Mouse (Mus musculus) forebrain, embryonic 16.5 days (tissue): ENCODE measurements around the gene Clcn1. TPM values are rescaled to one million over a fixed set of nuclear protein-coding genes. Genes with fewer than 3 reads are reported as not detected.

ENCODE experiments used
- ATAC-seq: fragments of 200-750 bp; cut with Nextera tagmentation; 2 replicates; pipeline ENCODE4 v1.8.0; 2017; ENCODE audit warnings: mild to moderate bottlenecking, moderate library complexity
- H3K27ac ChIP-seq: fragments of 300-500 bp; sonication (generic); 2 replicates; pipeline ENCODE4 v1.5.1; 2014; ENCODE audit warnings: low read length, control low read depth
- H3K27me3 ChIP-seq: fragments of 300-500 bp; sonication (generic); replicated peaks from 2 replicates; pipeline ENCODE4 v1.6.1; 2014; ENCODE audit warnings: low read length; ENCODE audit not compliant: control insufficient read depth, insufficient read depth
- H3K36me3 ChIP-seq: fragments of 300-500 bp; sonication (generic); 2 replicates; pipeline ENCODE4 v1.6.1; 2014; ENCODE audit not compliant: control insufficient read depth, insufficient read depth
- H3K4me1 ChIP-seq: fragments of 300-500 bp; sonication (generic); replicated peaks from 2 replicates; pipeline ENCODE4 v1.6.1; 2014; ENCODE audit warnings: low read length; ENCODE audit not compliant: control insufficient read depth, insufficient read depth
- H3K4me2 ChIP-seq: fragments of 300-500 bp; sonication (generic); 2 replicates; pipeline ENCODE4 v1.6.1; 2014; ENCODE audit warnings: mild to moderate bottlenecking, low read length, control low read depth
- H3K4me3 ChIP-seq: fragments of 300-500 bp; sonication (generic); replicated peaks from 2 replicates; pipeline ENCODE4 v1.5.1; 2014; ENCODE audit warnings: mild to moderate bottlenecking, low read length, control low read depth
- H3K9ac ChIP-seq: fragments of 300-500 bp; sonication (generic); replicated peaks from 2 replicates; pipeline ENCODE4 v1.6.1; 2014; ENCODE audit warnings: low read depth, low read length, control low read depth
- H3K9me3 ChIP-seq: fragments of 300-500 bp; sonication (generic); 2 replicates; pipeline ENCODE4 v1.6.1; 2016; ENCODE audit warnings: low read length; ENCODE audit not compliant: control insufficient read depth
- WGBS: fragments of 180-500 bp; shearing (Covaris S2); extraction: QIAGEN DNeasy Blood & Tissue Kit; methylation state at CpG from one replicate; pipeline ENCODE4 v1.1.7; 2014; 5-methylcytosine and 5-hydroxymethylcytosine counted together
- polyA plus RNA-seq: library from polyadenylated mRNA; unstranded; fragments of >200 nt; fragmentation: Nextera tagmentation; extraction: Ambion mirVana; gene quantifications from 2 replicates; pipeline ENCODE4 v1.2.1, GENCODE M21; 2015

Gene Clcn1
- polyA plus RNA-seq, 1 experiment from 2014 or later: 2.0 TPM

DNA sequence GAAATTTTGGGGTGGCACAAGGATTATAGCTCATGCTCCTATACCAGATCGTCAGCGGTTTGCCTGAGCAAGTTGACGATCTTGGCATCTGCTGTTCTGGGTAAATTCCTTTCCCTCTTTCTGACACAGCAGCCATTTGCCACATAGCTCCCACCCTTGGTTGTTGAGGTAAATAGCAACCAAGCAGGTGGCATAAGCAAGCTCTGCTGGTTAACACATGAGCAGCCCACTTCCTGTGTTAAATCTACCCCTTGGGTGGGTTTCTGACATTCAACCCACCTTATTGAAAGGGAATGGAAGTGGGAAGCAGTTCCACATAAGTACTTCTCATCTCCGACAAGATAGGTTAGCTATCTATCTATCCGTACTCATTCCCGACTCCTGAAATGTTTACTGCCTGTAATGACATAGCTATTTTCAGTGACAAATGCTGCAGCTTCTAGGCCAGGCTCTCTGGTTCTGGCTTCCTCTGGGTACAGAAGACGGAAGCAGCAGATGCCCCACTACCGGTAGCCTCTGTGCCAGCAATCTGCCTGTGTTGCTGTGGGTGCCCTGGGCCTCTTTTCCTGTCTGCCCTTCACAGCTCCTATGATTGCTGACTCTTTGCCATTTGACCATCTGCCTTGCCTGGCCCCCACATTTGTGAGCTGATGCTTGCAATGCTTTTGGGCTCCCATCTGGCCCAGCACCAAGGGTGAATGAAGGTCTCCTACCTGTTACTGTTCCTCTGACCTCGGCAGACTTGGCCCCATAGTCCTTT, 57.1 kb downstream of the Clcn1 start:
- Histone ChIP-seq H3K4me2 (no peak overlapping the region), H3K27ac (no peak overlapping the region), H3K9me3 (no peaks in the 10 kb centered on the region), H3K4me3 (no peak overlapping the region), H3K27me3 (no peaks in the 10 kb centered on the region), H3K36me3 (no peaks in the 10 kb centered on the region), H3K9ac (no peak overlapping the region), H3K4me1 (peaks cover under 1% of the 10 kb centered on the region)
- WGBS: 81% methylated on average over 9 of the region's 9 CpGs
- no peak for ATAC-seq

DNA sequence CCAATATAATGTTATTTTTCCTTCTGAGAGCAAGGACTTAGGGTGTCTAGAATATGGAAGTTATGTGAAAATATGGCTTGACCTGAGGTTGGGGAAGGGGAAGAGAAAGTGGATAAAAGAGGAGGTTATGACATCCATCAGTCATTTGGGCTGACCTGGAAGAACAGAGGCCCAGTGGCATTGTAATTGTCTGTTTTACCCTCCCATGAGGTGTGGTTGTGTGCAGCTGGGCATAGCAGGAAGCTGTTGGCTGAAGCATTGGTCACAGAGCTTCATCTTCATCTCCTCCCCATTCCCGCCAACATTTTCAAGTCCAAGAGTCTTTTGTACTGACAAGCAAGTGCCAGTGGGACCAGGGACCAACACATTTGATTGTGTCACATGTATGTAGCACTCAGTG, 57.8 kb downstream of the Clcn1 start:
- Histone ChIP-seq H3K36me3 (no peaks in the 10 kb centered on the region), H3K27me3 (no peaks in the 10 kb centered on the region), H3K27ac (no peak overlapping the region), H3K4me2 (no peak overlapping the region), H3K9me3 (no peaks in the 10 kb centered on the region), H3K4me3 (no peak overlapping the region), H3K9ac (no peak overlapping the region), H3K4me1 (peaks cover 7% of the 10 kb centered on the region)
- WGBS: 89% methylated on average over 1 of the region's 1 CpGs
- ATAC-seq: no peak

DNA sequence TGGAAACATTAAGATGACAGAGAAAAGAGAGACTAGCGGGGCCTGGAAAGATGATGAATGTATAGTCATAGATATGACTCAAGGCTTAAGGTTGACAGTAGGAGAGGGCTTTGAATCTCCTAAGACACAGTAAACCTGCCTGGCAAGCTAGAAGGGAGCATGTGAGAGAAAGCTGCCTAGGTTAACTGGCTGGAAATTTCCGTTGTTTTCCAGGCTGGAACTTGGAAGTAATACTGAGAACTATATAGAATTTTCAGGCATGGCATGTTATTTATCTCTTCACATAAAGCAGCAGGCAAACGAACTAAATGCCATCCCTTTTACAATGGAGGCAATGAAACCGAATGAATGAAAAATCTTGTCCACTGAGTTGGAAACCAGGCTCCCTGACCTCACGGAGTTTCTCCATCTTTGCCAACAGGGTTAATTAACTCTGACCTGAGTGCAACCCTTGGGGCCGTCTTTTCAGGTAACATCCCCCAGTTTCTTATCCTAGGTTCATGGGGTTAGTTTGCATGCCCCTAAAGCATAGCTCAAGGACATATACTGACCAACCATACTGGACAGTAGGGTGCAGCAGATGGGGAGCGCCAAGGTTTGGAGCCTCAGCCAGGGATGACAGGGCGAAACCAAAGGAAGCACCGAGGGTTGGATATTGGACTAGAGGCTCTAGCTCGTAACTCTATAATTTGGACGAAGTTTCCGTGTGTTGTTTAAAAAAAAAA, 62.0 kb downstream of the Clcn1 start:
- 29% methylated on average over 12 of the region's 12 CpGs for WGBS
- ATAC-seq: no peak
- Histone ChIP-seq H3K27me3 (no peaks in the 10 kb centered on the region), H3K4me1 (peaks cover 19% of the 10 kb centered on the region), H3K9ac (no peak overlapping the region; the same call in 1 of the 2 replicates), H3K9me3 (no peaks in the 10 kb centered on the region), H3K36me3 (no peaks in the 10 kb centered on the region), H3K4me2 (peak overlapping the region; percentile 92), H3K27ac (no peak overlapping the region), H3K4me3 (peak overlapping the region; percentile 83)

DNA sequence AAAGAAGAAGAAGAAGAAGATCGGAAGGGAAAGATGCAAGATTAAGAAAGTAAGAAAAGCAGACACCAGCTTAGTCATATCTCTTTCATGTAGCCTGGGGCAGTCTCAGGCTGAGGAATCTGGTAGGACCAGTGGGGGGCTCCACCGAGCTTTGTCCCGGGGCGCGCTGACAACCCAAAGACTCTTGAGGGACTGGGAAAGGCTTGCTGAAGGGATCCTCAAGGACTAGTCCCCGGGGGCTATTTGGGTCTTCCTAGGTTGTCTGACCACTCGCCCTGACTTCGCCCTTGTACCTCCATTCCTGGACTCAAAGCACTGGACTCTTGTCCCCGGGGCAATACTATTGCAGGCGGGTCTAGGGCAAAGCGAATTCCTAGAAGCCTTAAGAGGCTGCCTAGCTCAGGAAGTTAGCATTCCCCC, 62.5 kb downstream of the Clcn1 start:
- H3K4me1 ChIP-seq: peaks cover 20% of the 10 kb centered on the region
- H3K4me3 ChIP-seq: peak overlapping the region; percentile 83
- no peaks in the 10 kb centered on the region for H3K9me3 ChIP-seq
- under 1% methylated on average over 11 of the region's 11 CpGs for WGBS
- H3K9ac ChIP-seq: peak overlapping the region; percentile 78
- peak overlapping the region; percentile 92 for H3K4me2 ChIP-seq
- no peaks in the 10 kb centered on the region for H3K36me3 ChIP-seq
- peak; percentile 51 for ATAC-seq
- H3K27me3 ChIP-seq: no peaks in the 10 kb centered on the region
- peak overlapping the region; percentile 75; the same call in 1 of the 2 replicates for H3K27ac ChIP-seq

DNA sequence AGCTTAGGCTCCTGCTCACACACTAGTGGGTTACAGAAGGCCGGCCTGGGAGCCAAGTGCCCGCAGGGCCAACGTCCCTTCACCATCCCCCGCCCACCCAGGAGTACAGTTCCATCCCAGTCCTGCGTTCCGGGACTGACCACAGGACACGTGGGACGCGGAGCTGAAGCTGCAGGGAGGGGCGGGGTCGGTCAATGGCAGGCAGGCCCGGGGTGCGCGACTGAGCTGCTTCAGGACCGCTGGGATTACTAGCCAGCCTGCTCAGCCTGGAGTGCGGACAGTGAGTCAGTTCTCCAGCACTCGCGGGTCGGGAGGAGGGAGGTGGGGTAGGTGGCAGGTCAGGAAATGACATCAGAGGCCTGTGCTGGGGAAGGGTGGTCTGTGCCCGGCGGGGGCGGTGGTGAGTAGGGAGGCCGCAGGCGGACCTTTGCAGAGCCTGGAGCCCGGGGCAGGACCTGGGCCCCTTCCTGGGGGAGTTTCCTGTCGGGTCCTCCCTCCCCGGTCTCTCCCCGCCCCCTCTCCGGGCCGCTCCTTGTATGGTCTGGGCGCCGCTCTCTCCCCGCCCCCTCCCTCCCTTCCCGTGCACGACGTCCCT, 63.0 kb downstream of the Clcn1 start, which contains the start of gene Zyx:
Gene Zyx (plus strand): TSS at position 205 of the 595 bp plus-strand sequence.
- Histone ChIP-seq H3K27me3 (no peaks in the 10 kb centered on the region), H3K9ac (peak within 1 kb of the TSS; percentile 78), H3K4me1 (peaks cover 25% of the 10 kb centered on the region), H3K9me3 (no peaks in the 10 kb centered on the region), H3K4me3 (peak within 1 kb of the TSS; percentile 83), H3K36me3 (no peaks in the 10 kb centered on the region), H3K4me2 (peak within 1 kb of the TSS; percentile 92), H3K27ac (peak within 1 kb of the TSS; percentile 75)
- under 1% methylated on average over 29 of the region's 36 CpGs for WGBS
- ATAC-seq: peak; percentile 90

DNA sequence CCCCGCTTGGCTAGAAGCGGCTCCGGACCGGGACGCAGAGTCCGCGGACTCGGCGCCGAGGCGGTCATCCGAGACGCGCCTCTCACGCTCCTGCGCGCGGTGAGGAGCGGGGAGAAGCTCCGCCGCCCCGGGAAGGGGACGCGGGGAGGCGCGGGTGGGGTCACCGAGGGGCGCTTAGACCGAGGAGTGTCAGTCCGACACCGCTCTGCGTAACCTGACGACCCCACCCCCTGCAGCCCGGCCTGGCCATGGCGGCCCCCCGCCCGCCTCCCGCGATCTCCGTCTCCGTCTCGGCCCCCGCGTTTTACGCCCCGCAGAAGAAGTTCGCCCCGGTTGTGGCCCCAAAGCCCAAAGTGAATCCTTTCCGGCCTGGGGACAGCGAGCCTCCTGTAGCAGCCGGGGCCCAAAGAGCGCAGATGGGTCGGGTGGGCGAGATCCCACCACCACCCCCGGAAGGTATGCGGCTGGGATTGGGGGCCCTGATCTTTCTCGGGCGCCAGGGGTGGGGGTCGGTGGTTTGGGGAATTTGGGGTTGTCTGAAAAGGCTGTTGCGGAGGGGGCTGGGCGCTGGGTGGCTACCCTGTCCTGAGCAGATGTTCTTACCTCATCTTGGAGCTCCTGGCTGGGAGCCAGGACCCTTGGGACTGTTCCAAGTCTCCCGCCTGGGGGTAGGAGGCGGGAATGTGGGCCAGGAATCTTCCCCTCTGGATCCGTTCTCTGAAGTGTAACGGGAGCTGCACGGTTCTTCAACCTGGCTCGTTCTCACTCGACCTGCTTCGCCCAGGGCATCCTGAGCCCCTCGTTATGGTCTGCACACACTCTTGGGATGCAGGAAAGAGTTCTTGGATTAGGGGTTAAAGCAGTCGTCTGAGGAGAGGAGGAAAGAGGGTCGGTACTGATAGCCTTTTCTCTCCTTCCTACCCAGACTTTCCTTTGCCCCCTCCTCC, 63.8 kb downstream of the Clcn1 start:
- peak overlapping the region; percentile 75 for H3K27ac ChIP-seq
- H3K4me3 ChIP-seq: peak overlapping the region; percentile 83
- 0% methylated on average over 61 of the region's 72 CpGs for WGBS
- H3K9ac ChIP-seq: peak overlapping the region; percentile 78
- no peaks in the 10 kb centered on the region for H3K27me3 ChIP-seq
- no peaks in the 10 kb centered on the region for H3K36me3 ChIP-seq
- H3K4me1 ChIP-seq: peaks cover 25% of the 10 kb centered on the region
- H3K9me3 ChIP-seq: no peaks in the 10 kb centered on the region
- peak; percentile 37 for ATAC-seq
- peak overlapping the region; percentile 92 for H3K4me2 ChIP-seq

DNA sequence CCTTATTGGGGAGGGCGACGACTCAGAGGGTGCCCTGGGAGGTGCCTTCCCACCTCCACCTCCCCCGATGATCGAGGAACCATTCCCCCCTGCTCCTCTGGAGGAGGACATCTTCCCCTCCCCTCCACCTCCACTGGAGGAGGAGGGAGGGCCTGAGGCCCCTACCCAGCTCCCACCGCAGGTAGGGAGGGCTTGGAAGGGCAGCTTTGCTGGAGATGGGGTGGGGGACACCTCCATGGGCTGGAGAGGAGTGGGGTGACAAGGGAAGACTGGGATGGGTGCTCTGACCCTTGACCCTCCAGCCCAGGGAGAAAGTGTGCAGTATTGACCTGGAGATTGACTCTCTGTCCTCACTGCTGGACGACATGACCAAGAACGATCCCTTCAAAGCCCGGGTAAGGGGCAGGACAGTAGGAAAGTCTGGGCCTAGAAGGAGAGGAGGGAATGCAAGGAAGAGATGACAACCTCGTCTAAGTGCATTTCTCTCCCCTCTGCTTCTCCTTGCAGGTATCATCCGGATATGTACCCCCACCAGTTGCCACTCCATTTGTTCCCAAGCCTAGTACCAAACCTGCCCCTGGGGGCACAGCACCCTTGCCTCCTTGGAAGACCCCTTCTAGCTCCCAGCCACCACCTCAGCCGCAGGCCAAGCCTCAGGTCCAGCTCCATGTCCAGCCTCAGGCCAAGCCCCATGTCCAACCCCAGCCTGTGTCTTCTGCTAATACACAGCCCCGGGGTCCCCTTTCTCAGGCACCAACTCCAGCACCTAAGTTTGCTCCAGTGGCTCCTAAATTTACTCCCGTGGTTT, 64.7 kb downstream of the Clcn1 start:
- peak overlapping the region; percentile 83 for H3K4me3 ChIP-seq
- peaks cover 25% of the 10 kb centered on the region for H3K4me1 ChIP-seq
- H3K36me3 ChIP-seq: peaks cover 4% of the 10 kb centered on the region; the same call in 1 of the 2 replicates
- H3K27ac ChIP-seq: no peak overlapping the region
- peak overlapping the region; percentile 78 for H3K9ac ChIP-seq
- peak overlapping the region; percentile 92 for H3K4me2 ChIP-seq
- no peaks in the 10 kb centered on the region for H3K27me3 ChIP-seq
- 48% methylated on average over 13 of the region's 13 CpGs for WGBS
- no peaks in the 10 kb centered on the region for H3K9me3 ChIP-seq
- no peak for ATAC-seq

DNA sequence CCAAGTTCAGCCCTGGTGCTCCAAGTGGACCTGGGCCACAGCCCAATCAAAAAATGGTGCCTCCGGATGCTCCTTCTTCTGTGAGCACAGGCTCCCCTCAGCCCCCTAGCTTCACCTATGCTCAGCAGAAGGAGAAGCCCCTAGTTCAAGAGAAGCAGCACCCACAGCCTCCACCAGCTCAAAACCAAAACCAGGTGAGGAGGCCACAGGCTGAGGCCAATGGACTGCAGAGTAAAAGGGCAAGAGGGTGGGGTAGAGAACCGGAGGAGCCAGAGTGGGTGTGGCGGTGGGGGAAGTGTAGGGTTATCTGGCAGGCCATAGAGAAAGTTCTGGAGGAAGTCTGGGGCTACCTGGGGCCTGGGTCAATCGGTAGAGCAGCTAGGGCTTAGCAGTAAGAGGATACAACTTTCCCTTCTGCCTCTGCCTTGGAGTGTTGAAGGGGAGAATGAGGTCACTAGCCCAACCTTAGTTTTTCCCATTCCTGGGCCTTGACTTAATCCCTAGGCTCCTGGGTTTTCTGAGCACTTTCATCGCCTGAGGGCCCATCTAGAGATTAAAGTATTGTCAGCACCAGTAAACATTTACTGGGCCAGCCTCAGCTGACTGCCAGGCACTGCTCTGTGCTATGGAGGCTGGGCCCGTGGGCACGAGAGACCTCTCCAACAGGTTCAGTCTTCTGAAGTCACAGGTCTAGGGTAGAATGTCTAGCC, 65.4 kb downstream of the Clcn1 start:
- Histone ChIP-seq H3K4me1 (peaks cover 25% of the 10 kb centered on the region), H3K4me2 (no peak overlapping the region; the same call in 1 of the 2 replicates), H3K36me3 (peaks cover 9% of the 10 kb centered on the region; the same call in 1 of the 2 replicates), H3K4me3 (no peak overlapping the region), H3K27me3 (no peaks in the 10 kb centered on the region), H3K27ac (no peak overlapping the region), H3K9ac (no peak overlapping the region), H3K9me3 (no peaks in the 10 kb centered on the region)
- 92% methylated on average over 7 of the region's 7 CpGs for WGBS
- no peak for ATAC-seq
